Mouse (Mus musculus): Measurements from ENCODE around the gene Chl1. TPM values are rescaled to one million over a fixed set of nuclear protein-coding genes. Genes with fewer than 3 reads are reported as not detected.

The Chl1 gene
- polyA plus RNA-seq, 1 experiment from 2014 or later: 143 TPM

DNA sequence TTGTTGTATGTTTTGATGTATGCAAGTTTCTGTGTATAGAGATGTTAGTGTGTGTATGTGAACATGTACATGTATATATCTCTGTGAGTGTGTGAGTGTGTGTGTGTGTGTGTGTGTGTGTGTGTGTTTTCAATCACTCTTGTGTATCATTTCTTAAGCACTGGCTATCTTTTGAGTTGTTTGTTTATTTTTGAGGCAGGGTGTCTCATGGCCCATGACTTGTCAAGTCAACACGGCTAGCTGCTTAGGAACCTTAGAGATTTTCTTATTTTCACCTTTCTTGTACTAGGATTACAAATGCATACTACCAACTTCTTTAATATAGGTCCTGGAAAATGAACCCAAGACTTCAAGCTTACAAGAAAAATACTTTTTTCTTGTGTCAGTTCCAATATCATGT lies 189.5 kb downstream of the Chl1 start:
- Histone ChIP-seq H3K36me3 (ENCODE audit: control insufficient read depth, insufficient read depth, low read length) (peaks cover 8% of the 10 kb centered on the region; the same call in 1 of the 2 replicates), H3K27ac (ENCODE audit: low read depth, low read length) (no peak overlapping the region), H3K9ac (ENCODE audit: low read depth, low read length) (no peak overlapping the region), H3K27me3 (replicated peaks; ENCODE audit: control insufficient read depth, insufficient read depth, low read length) (no peaks in the 10 kb centered on the region), H3K4me1 (ENCODE audit: control insufficient read depth, insufficient read depth, low read depth, low read length) (no peaks in the 10 kb centered on the region), H3K4me3 (ENCODE audit: low read length) (no peak overlapping the region), H3K9me3 (ENCODE audit: control insufficient read depth, low read length) (no peaks in the 10 kb centered on the region), H3K4me2 (ENCODE audit: low read length) (no peak overlapping the region)
- 81% methylated on average over 1 of the region's 1 CpGs for WGBS
- no peak for ATAC-seq

DNA sequence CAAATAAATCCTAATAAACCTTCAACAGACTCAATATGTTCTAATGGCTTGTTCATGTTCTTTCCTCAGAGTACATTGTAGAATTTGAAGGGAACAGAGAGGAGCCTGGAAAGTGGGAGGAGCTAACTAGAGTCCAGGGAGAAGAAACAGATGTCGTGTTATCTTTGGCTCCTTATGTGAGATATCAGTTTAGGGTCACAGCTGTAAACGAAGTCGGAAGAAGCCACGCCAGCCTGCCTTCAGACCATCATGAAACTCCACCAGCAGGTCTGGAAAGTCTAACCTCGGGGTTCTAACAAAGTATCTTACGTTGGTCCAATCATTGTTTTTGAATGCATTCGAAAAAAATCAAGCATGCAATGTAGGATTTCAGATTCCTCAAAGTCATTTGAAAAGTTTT lies 189.9 kb downstream of the Chl1 start:
- Histone ChIP-seq H3K4me3 (ENCODE audit: low read length) (no peak overlapping the region), H3K9ac (ENCODE audit: low read depth, low read length) (no peak overlapping the region), H3K27ac (ENCODE audit: low read depth, low read length) (no peak overlapping the region), H3K9me3 (ENCODE audit: control insufficient read depth, low read length) (no peaks in the 10 kb centered on the region), H3K4me2 (ENCODE audit: low read length) (no peak overlapping the region), H3K36me3 (ENCODE audit: control insufficient read depth, insufficient read depth, low read length) (peaks cover 8% of the 10 kb centered on the region; the same call in 1 of the 2 replicates), H3K27me3 (replicated peaks; ENCODE audit: control insufficient read depth, insufficient read depth, low read length) (no peaks in the 10 kb centered on the region), H3K4me1 (ENCODE audit: control insufficient read depth, insufficient read depth, low read depth, low read length) (no peaks in the 10 kb centered on the region)
- WGBS: 85% methylated on average over 7 of the region's 7 CpGs
- no peak for ATAC-seq

DNA sequence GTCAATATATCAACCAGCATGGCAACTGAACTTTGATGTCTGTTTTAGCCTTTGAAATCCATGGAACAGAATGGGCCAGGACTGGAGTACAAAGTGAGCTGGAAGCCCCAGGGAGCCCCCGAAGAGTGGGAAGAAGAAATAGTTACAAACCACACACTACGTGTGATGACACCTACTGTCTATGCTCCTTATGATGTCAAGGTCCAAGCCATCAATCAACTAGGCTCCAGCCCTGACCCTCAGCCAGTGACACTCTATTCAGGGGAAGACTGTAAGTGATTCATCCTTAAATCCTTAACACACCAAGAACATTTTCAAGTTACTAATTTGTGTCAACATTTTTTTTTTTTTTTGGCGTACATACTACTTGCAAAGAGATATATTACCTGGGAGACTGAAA lies 196.0 kb downstream of the Chl1 start:
- Histone ChIP-seq H3K4me3 (ENCODE audit: low read length) (no peak overlapping the region), H3K9ac (ENCODE audit: low read depth, low read length) (no peak overlapping the region), H3K4me1 (ENCODE audit: control insufficient read depth, insufficient read depth, low read depth, low read length) (no peaks in the 10 kb centered on the region), H3K4me2 (ENCODE audit: low read length) (no peak overlapping the region), H3K27me3 (replicated peaks; ENCODE audit: control insufficient read depth, insufficient read depth, low read length) (no peaks in the 10 kb centered on the region), H3K9me3 (ENCODE audit: control insufficient read depth, low read length) (no peaks in the 10 kb centered on the region), H3K27ac (ENCODE audit: low read depth, low read length) (no peak overlapping the region), H3K36me3 (ENCODE audit: control insufficient read depth, insufficient read depth, low read length) (peaks cover 20% of the 10 kb centered on the region)
- 86% methylated on average over 3 of the region's 3 CpGs for WGBS
- ATAC-seq: no peak

DNA sequence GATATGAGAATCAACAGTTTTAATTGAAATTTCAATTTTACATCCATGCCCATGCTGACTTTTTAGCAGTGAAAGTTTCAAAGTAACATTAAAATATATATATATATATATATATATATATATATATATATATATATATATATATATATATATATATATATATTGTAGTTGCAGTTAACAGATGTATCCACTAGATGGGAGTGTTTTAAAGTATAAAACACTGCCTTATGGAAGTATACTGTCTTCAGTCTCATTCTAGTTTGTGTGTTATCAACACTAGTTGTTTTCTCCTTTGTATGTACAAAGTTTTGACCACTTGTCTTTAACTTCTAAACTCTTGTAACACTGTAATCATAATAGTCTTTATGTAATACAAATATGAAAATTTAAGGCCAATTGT lies 228.9 kb downstream of the Chl1 start:
- H3K9me3 ChIP-seq (ENCODE audit: control insufficient read depth, low read length): no peaks in the 10 kb centered on the region
- H3K4me3 ChIP-seq (ENCODE audit: low read length): no peak overlapping the region
- ATAC-seq: no peak
- no peak overlapping the region for H3K4me2 ChIP-seq (ENCODE audit: low read length)
- H3K4me1 ChIP-seq (ENCODE audit: control insufficient read depth, insufficient read depth, low read depth, low read length): no peaks in the 10 kb centered on the region
- H3K27me3 ChIP-seq (replicated peaks; ENCODE audit: control insufficient read depth, insufficient read depth, low read length): no peaks in the 10 kb centered on the region
- no peak overlapping the region for H3K27ac ChIP-seq (ENCODE audit: low read depth, low read length)
- H3K9ac ChIP-seq (ENCODE audit: low read depth, low read length): no peak overlapping the region
- H3K36me3 ChIP-seq (ENCODE audit: control insufficient read depth, insufficient read depth, low read length): no peaks in the 10 kb centered on the region

DNA sequence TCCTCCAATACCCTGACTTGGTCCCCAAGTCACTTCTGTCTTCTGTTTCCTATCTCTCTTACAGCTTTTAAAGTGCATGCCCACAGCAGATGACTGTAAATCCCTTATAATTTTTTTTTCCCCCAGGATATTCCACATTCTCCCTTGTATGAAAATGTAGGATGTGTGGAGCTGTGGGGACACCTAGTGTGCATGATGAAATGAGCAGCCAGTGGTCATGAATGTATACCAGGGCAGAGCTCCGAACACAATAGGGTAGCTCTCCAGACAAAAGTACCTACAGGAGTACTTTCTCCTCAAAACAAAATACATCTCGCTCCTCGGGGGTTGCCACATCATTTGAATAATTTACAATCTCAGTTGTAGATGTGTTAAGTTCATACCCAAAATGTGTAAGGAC lies 232.4 kb downstream of the Chl1 start:
- Histone ChIP-seq H3K27ac (ENCODE audit: low read depth, low read length) (no peak overlapping the region), H3K4me2 (ENCODE audit: low read length) (no peak overlapping the region), H3K36me3 (ENCODE audit: control insufficient read depth, insufficient read depth, low read length) (no peaks in the 10 kb centered on the region), H3K4me1 (ENCODE audit: control insufficient read depth, insufficient read depth, low read depth, low read length) (no peaks in the 10 kb centered on the region), H3K9ac (ENCODE audit: low read depth, low read length) (no peak overlapping the region), H3K27me3 (replicated peaks; ENCODE audit: control insufficient read depth, insufficient read depth, low read length) (no peaks in the 10 kb centered on the region), H3K9me3 (ENCODE audit: control insufficient read depth, low read length) (no peaks in the 10 kb centered on the region), H3K4me3 (ENCODE audit: low read length) (no peak overlapping the region)
- 43% methylated on average over 3 of the region's 3 CpGs for WGBS
- ATAC-seq: peak; percentile 67; the same call in 1 of the 2 replicates

DNA sequence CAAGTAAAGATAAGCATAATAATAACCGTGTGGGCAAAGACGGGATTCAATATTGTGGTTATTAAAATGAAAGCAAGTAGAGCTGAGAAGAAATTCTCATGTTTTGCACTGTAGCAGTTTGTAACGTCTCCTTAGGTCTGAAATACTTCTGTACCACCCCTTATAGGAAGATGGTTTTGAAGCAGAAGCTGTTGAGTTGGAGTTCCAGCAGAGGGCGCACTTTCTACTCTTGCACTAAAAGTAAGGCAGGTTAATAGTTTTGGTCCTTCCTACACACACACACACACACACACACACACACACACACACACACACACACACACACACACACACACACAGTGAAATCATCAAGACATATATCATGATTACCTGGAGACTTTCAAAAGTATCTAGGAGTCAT lies 235.7 kb downstream of the Chl1 start:
- 37% methylated on average over 4 of the region's 4 CpGs for WGBS
- Histone ChIP-seq H3K4me1 (ENCODE audit: control insufficient read depth, insufficient read depth, low read depth, low read length) (no peaks in the 10 kb centered on the region), H3K27ac (ENCODE audit: low read depth, low read length) (no peak overlapping the region)

DNA sequence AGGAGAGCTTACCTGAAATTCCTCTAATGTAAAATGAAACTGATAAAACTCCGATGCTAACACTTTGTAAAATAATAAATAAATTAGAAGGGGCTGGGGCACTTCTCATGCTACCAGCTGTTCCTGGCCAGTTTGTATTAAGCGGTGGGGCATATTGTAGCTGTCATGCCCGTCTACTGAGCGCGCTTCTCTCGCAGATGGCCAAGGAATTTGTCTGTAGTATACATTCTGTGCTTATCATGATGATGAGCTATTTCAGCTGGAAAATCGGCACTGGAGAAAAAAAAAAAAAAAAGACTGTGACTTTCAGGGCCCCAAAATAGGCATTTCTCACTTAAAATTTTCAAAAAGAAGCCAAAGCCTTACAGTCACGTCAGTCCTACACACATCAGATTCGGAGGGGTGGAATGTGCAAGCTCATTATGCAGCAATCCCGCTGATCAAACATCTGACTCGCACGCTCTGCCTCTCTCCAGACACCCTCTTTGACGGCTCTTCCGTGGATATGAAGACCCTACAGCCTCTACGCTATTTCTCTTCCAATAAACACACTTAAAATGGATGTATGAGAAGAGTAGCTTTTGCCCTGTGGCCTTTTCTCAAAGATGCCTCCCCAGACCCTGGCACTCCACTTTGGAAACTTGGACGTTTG lies 238.9 kb downstream of the Chl1 start:
- Histone ChIP-seq H3K27ac (ENCODE audit: low read depth, low read length) (no peak overlapping the region), H3K9me3 (ENCODE audit: control insufficient read depth, low read length) (no peaks in the 10 kb centered on the region), H3K4me2 (ENCODE audit: low read length) (peak overlapping the region; percentile 29; the same call in 1 of the 2 replicates), H3K9ac (ENCODE audit: low read depth, low read length) (no peak overlapping the region), H3K4me3 (ENCODE audit: low read length) (no peak overlapping the region), H3K36me3 (ENCODE audit: control insufficient read depth, insufficient read depth, low read length) (no peaks in the 10 kb centered on the region), H3K4me1 (ENCODE audit: control insufficient read depth, insufficient read depth, low read depth, low read length) (no peaks in the 10 kb centered on the region), H3K27me3 (replicated peaks; ENCODE audit: control insufficient read depth, insufficient read depth, low read length) (no peaks in the 10 kb centered on the region)
- WGBS: 32% methylated on average over 16 of the region's 16 CpGs
- ATAC-seq: peak; percentile 80; the same call in 1 of the 2 replicates

More for the DNA sequence above, 235.7 kb downstream of the Chl1 start:
- H3K27me3 ChIP-seq (replicated peaks; ENCODE audit: control insufficient read depth, insufficient read depth, low read length): no peaks in the 10 kb centered on the region
- no peaks in the 10 kb centered on the region for H3K36me3 ChIP-seq (ENCODE audit: control insufficient read depth, insufficient read depth, low read length)
- no peak for ATAC-seq
- no peak overlapping the region for H3K9ac ChIP-seq (ENCODE audit: low read depth, low read length)
- no peaks in the 10 kb centered on the region for H3K9me3 ChIP-seq (ENCODE audit: control insufficient read depth, low read length)
- H3K4me2 ChIP-seq (ENCODE audit: low read length): no peak overlapping the region
- H3K4me3 ChIP-seq (ENCODE audit: low read length): no peak overlapping the region

DNA sequence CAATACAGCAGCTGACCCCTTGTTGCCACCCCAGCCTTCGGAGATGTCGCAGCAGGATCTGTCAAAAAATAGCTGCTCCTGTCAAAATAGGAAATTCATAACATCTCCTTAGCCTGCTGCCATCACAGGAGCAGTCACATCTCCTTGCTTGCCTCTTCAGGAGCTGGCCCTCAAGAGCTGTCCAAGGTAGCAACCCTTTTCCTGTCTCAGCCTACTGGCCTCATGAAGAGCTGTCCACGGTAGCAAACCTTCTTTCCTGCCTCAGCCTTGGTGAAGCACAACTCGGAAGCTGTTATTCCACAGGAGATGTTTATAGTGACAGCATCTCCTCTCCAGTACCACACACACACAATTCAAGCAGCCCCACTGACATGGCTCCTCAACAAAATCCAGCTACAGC lies 243.5 kb downstream of the Chl1 start:
- Histone ChIP-seq H3K4me1 (ENCODE audit: control insufficient read depth, insufficient read depth, low read depth, low read length) (no peaks in the 10 kb centered on the region), H3K4me3 (ENCODE audit: low read length) (no peak overlapping the region), H3K9ac (ENCODE audit: low read depth, low read length) (no peak overlapping the region), H3K4me2 (ENCODE audit: low read length) (no peak overlapping the region), H3K36me3 (ENCODE audit: control insufficient read depth, insufficient read depth, low read length) (no peaks in the 10 kb centered on the region), H3K9me3 (ENCODE audit: control insufficient read depth, low read length) (no peaks in the 10 kb centered on the region), H3K27me3 (replicated peaks; ENCODE audit: control insufficient read depth, insufficient read depth, low read length) (no peaks in the 10 kb centered on the region), H3K27ac (ENCODE audit: low read depth, low read length) (no peak overlapping the region)
- WGBS: 75% methylated on average over 4 of the region's 4 CpGs
- ATAC-seq: no peak

DNA sequence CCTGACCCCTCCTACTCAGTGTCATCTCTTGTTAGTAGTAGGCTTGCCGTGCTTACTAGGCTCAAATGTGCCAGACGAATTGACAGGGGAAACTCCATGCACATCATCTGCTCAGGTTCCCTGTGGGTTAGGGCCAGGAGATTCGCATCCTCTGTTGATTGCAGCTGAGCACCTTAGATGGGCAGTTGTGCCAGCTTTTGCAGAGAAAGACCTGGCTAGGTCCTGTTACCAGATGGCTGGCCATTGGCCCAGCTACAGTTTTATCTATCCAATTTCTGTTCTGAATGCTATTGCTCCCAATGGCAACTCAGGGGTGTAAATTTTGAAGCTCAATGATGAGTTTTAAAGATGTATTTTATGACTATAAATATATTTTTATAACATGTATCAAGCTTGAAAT lies 256.4 kb downstream of the Chl1 start:
- no peak overlapping the region for H3K4me3 ChIP-seq (ENCODE audit: low read length)
- H3K36me3 ChIP-seq (ENCODE audit: control insufficient read depth, insufficient read depth, low read length): no peaks in the 10 kb centered on the region
- H3K9ac ChIP-seq (ENCODE audit: low read depth, low read length): no peak overlapping the region
- H3K27me3 ChIP-seq (replicated peaks; ENCODE audit: control insufficient read depth, insufficient read depth, low read length): no peaks in the 10 kb centered on the region
- ATAC-seq: 0 out of 2 replicates have a peak, but pooled peaks have one; percentile 54
- no peak overlapping the region for H3K27ac ChIP-seq (ENCODE audit: low read depth, low read length)
- no peaks in the 10 kb centered on the region for H3K4me1 ChIP-seq (ENCODE audit: control insufficient read depth, insufficient read depth, low read depth, low read length)
- 70% methylated on average over 3 of the region's 3 CpGs for WGBS
- no peak overlapping the region for H3K4me2 ChIP-seq (ENCODE audit: low read length)
- H3K9me3 ChIP-seq (ENCODE audit: control insufficient read depth, low read length): no peaks in the 10 kb centered on the region; the same call in 1 of the 2 replicates

All from hindbrain, embryonic 16.5 days (tissue).